Mouse (Mus musculus) skeletal muscle tissue, adult 2 months (tissue): ENCODE measurements around the gene Carmil1.

Experiments used
- DNase-seq: peaks from one replicate; pipeline ENCODE4 v3.0.0-alpha.2; 2012; ENCODE audit warnings: low read depth, low spot score

Carmil1 gene

GRCm38 (mm10) chr13:24260751-24261591 is 19.6 kb downstream of the Carmil1 start:
- DNase-seq: no peak

- no peak for DNase-seq
Observed at GRCm38 (mm10) chr13:24257809-24258208, 22.8 kb downstream of the Carmil1 start.

- DNase-seq: peak; percentile 42
Observed at GRCm38 (mm10) chr13:24253989-24254388, 26.6 kb downstream of the Carmil1 start.

GRCm38 (mm10) chr13:24253551-24253950 is 27.0 kb downstream of the Carmil1 start:
- DNase-seq: no peak

- DNase-seq: no peak
Observed at GRCm38 (mm10) chr13:24251236-24251635, 29.4 kb downstream of the Carmil1 start.

GRCm38 (mm10) chr13:24247928-24248327 is 32.7 kb downstream of the Carmil1 start:
- no peak for DNase-seq

- DNase-seq: no peak
Observed at GRCm38 (mm10) chr13:24247441-24247840, 33.2 kb downstream of the Carmil1 start.

GRCm38 (mm10) chr13:24246266-24246665 is 34.3 kb downstream of the Carmil1 start:
- DNase-seq: no peak

GRCm38 (mm10) chr13:24244613-24245012 is 36.0 kb downstream of the Carmil1 start:
- no peak for DNase-seq

- DNase-seq: no peak
Observed at GRCm38 (mm10) chr13:24243964-24244363, 36.6 kb downstream of the Carmil1 start.

GRCm38 (mm10) chr13:24242429-24243106 is 38.0 kb downstream of the Carmil1 start:
- DNase-seq: no peak

- no peak for DNase-seq
Observed at GRCm38 (mm10) chr13:24241201-24241600, 39.4 kb downstream of the Carmil1 start.

- no peak for DNase-seq
Observed at GRCm38 (mm10) chr13:24240430-24240829, 40.2 kb downstream of the Carmil1 start.

GRCm38 (mm10) chr13:24238456-24239120 is 42.0 kb downstream of the Carmil1 start:
- DNase-seq: no peak

- no peak for DNase-seq
Observed at GRCm38 (mm10) chr13:24236736-24237135, 43.9 kb downstream of the Carmil1 start.

- DNase-seq: no peak
Observed at GRCm38 (mm10) chr13:24232750-24233149, 47.8 kb downstream of the Carmil1 start.

GRCm38 (mm10) chr13:24231746-24232483 is 48.7 kb downstream of the Carmil1 start:
- DNase-seq: no peak

- no peak for DNase-seq
Observed at GRCm38 (mm10) chr13:24231146-24231545, 49.4 kb downstream of the Carmil1 start.

GRCm38 (mm10) chr13:24230541-24231095 is 50.0 kb downstream of the Carmil1 start:
- no peak for DNase-seq

- no peak for DNase-seq
Observed at GRCm38 (mm10) chr13:24223425-24224201, 57.0 kb downstream of the Carmil1 start.
